Mouse (Mus musculus) frontal cortex, postnatal 36 days (tissue): ENCODE measurements around the gene Ybx2.
"Not testable (repeated sequence)": the region's sequence is repeated elsewhere in the genome, so short reads cannot be mapped to it uniquely, and the experiment has no call there.

Experiments used
- DNase-seq, 2 experiments: peaks; one replicate each; pipeline ENCODE4 v3.0.0; 2022; ENCODE audit warnings: low spot score in 2 of 2

Ybx2 gene

GRCm38 (mm10) chr11:69934681-69935080 lies 915 bp upstream of the Ybx2 start:
- no peak for DNase-seq

- no peak for DNase-seq
These were observed 560 bp downstream of the Ybx2 start for GRCm38 (mm10) chr11:69936156-69936555.

GRCm38 (mm10) chr11:69936714-69937347 lies 1.2 kb downstream of the Ybx2 start:
- DNase-seq = no peak

- DNase-seq = no peak
These were observed 1.8 kb downstream of the Ybx2 start for GRCm38 (mm10) chr11:69937385-69937784.

GRCm38 (mm10) chr11:69937834-69938233 lies 2.2 kb downstream of the Ybx2 start:
- no peak for DNase-seq

GRCm38 (mm10) chr11:69938401-69938979 lies 2.9 kb downstream of the Ybx2 start:
- DNase-seq = no peak

GRCm38 (mm10) chr11:69939181-69939580 lies 3.6 kb downstream of the Ybx2 start:
- DNase-seq = no peak

- no peak for DNase-seq
These were observed 4.1 kb downstream of the Ybx2 start for GRCm38 (mm10) chr11:69939731-69940130.

- DNase-seq = no peak
These were observed 5.4 kb downstream of the Ybx2 start for GRCm38 (mm10) chr11:69940962-69941361.

- DNase-seq = no peak
These were observed 9.6 kb downstream of the Ybx2 start for GRCm38 (mm10) chr11:69945216-69945615.

GRCm38 (mm10) chr11:69945997-69946891 lies 10.6 kb downstream of the Ybx2 start:
- no peak for DNase-seq

GRCm38 (mm10) chr11:69947337-69948065 lies 11.9 kb downstream of the Ybx2 start:
- no peak for DNase-seq

GRCm38 (mm10) chr11:69948066-69948762 lies 12.6 kb downstream of the Ybx2 start, which contains the start of gene Slc2a4:
TSS of gene Slc2a4 (minus strand) at chr11:69948188.
- peak; percentile 27 to 40 for DNase-seq

- DNase-seq = peak; percentile 63 to 84
These were observed 13.2 kb downstream of the Ybx2 start for GRCm38 (mm10) chr11:69948763-69949150.

GRCm38 (mm10) chr11:69950807-69951459 lies 15.3 kb downstream of the Ybx2 start:
- DNase-seq = no peak

GRCm38 (mm10) chr11:69952274-69952673 lies 16.7 kb downstream of the Ybx2 start:
- no peak for DNase-seq

- no peak for DNase-seq
These were observed 17.8 kb downstream of the Ybx2 start for GRCm38 (mm10) chr11:69953267-69953915.

- not testable (repeated sequence) for DNase-seq
These were observed 20.0 kb downstream of the Ybx2 start for GRCm38 (mm10) chr11:69955618-69956017.

GRCm38 (mm10) chr11:69956218-69956617 lies 20.6 kb downstream of the Ybx2 start:
- no peak for DNase-seq

GRCm38 (mm10) chr11:69960616-69961015 lies 25.0 kb downstream of the Ybx2 start:
- DNase-seq = no peak
